Mouse (Mus musculus) heart, postnatal 25 days (tissue): ENCODE results near the gene Cebpb. TPM values are rescaled to one million over a fixed set of nuclear protein-coding genes. Genes with fewer than 3 reads are reported as not detected.

ENCODE experiments used
- DNase-seq: peaks from one replicate; pipeline ENCODE4 v3.0.0; 2022; ENCODE audit warnings: low spot score
- intact Hi-C: fragments of 180-260 bp; cut with DNase I; formaldehyde crosslinking; loops from one replicate; pipeline ENCODE4 v1.15.1; 2025
- total RNA-seq, 2 experiments: library from RNA; stranded (reverse); gene quantifications; 2 replicates each; pipeline ENCODE4 v1.2.3; 2021

Cebpb gene
- total RNA-seq, 2 experiments from 2014 or later: 58.0 to 84.2 TPM

DNA sequence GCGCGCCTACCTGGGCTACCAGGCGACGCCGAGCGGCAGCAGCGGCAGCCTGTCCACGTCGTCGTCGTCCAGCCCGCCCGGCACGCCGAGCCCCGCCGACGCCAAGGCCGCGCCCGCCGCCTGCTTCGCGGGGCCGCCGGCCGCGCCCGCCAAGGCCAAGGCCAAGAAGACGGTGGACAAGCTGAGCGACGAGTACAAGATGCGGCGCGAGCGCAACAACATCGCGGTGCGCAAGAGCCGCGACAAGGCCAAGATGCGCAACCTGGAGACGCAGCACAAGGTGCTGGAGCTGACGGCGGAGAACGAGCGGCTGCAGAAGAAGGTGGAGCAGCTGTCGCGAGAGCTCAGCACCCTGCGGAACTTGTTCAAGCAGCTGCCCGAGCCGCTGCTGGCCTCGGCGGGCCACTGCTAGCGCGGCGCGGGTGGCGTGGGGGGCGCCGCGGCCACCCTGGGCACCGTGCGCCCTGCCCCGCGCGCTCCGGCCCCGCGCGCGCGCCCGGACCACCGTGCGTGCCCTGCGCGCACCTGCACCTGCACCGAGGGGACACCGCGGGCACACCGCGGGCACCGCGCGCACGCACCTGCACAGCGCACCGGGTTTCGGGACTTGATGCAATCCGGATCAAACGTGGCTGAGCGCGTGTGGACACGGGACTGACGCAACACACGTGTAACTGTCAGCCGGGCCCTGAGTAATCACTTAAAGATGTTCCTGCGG is 945 bp downstream of the Cebpb start, which contains the start of gene Tmem189:
Gene Tmem189 (minus strand): TSS at position 322 of the 718 bp plus-strand sequence.
- intact Hi-C loops: loop anchor here (5.0 to 10.0 kb wide), 2 partner anchors 78 to 395 kb away; partner anchors contain the start of gene Pard6b
- no peak for DNase-seq

DNA sequence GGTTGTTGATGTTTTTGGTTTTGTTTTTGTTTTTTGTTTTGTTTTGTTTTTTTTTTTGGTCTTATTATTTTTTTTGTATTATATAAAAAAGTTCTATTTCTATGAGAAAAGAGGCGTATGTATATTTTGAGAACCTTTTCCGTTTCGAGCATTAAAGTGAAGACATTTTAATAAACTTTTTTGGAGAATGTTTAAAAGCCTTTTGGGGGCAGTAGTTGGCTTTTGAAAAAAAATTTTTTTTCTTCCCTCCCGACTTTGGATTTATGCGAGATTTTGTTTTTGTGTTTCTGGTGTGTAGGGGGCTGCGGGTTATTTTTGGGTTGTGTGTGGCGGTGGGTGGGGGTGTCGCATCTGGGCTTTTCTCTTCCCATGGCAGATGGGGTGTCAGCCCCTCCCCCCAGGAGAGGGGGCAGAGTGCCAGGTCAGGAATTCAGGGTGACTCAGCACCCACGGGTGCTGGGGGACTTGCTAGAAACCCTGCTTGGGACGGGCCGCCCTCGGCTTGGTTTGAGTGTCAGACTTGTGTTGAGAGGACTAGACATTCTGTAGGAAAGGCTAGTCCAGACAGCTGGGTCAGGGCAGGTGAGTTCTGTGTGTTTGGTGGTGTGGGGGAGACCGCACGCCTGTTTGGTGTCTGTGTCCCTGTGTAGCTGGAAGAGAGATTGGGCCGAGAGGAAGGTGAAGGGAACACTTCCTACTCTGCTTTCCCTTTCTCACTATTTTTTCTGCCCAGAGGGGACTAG is 1.7 kb downstream of the Cebpb start:
- peak; percentile 55 for DNase-seq
- intact Hi-C loops: loop anchor here (5.0 kb wide), 1 partner anchor 77 kb away; no protein-coding TSS in a partner anchor

DNA sequence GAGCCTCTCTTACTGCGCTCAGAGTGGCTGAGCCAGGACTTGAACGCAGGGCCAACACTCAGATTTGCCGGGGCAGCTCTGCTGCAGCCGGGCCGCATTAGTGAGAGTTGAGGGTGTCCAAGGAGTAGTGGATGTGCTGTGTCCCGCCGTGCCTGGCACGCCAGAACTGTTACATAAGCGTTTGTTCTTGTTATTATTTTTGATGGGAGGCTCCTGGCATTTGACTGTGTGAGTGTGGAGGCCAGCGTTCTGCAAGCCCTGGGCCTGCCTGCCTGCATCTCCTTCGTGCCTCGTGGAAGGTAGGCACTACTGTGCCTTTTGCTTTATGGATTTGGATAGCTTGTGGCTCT is 2.2 kb downstream of the Cebpb start:
- intact Hi-C loops: loop anchor here (5.0 kb wide), 1 partner anchor 76 kb away; no protein-coding TSS in a partner anchor
- DNase-seq: peak; percentile 75

DNA sequence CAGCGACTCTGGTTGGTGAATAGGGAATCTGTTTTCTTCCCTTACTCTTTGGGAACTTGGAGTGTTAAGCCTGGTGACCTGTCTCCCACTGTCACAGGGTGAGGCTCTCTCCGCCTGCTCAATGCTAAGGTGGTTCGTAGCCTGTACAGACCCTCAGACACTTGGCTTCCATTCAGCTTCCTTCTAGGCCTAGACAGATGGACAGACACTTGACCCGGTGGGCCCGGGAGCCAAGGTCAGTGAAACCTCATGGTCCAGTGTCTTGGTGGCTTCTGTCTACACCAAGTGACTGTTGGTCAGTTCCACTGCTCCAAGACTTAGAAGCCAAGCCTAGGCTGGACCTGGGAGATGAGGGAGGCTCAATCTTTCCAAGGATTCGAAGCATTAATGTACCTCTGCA is 2.7 kb downstream of the Cebpb start:
- intact Hi-C loops: loop anchor here (5.0 kb wide), 1 partner anchor 76 kb away; no protein-coding TSS in a partner anchor
- no peak for DNase-seq

DNA sequence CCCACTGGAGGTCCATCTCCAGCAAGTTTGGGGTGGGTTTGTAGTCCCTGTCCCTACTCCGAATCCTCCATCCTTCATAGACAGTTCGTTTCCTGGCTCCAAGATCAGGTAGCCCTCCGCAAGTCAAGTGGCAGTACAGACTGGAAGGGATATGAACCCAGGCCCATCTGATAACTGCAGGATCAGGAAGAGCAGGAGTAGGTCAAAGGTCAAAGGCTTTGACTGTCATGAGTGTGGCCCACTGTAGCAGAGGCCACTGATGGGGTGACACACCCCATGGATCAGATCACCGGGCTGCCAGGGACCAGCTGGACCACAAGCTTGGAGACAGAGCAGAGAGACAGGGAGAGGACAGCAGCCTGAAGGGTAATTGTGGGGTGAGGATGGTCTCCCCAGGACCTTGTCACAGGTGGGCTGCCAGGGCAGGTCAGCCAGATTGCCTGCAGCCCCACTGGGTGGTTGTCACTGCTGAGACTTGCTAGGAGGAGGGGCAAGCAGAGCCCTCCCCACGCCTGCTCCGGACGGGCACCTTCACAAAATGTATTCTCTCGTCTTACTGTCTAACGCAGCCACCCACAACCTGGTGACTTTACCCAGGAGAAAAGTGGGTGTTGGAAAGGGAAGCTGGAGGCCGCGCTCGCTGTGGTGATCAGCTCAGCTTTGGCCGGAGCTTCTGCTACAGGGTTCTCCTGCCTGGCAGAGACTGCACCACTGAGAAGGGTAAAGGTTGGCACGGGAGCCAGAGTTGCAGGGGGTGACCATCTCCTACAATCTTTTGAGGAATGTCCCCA is 3.4 kb downstream of the Cebpb start:
- DNase-seq: no peak
- intact Hi-C loops: loop anchor here (5.0 kb wide), 1 partner anchor 75 kb away; no protein-coding TSS in a partner anchor

DNA sequence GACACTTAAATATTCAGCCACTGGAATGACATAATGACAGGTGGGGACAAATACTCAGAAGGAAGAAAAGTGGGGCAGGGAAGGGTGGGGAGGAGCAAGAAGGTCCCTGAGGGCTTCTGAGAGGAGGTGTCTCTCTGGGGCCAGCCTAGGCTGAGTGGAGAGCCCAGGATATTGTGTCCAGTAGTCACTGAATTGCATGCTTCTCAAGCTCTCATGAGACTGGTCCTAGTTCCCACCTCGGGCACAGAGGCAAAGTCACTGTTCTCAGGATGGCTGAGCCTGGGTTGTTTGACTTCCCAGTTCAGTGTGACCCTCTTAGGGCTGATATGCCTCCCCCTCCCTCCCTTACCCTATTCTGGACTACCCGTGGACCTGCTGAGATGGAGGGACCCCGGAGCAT is 4.1 kb downstream of the Cebpb start:
- DNase-seq: no peak
- intact Hi-C loops: loop anchor here (5.0 kb wide), 1 partner anchor 74 kb away; no protein-coding TSS in a partner anchor

DNA sequence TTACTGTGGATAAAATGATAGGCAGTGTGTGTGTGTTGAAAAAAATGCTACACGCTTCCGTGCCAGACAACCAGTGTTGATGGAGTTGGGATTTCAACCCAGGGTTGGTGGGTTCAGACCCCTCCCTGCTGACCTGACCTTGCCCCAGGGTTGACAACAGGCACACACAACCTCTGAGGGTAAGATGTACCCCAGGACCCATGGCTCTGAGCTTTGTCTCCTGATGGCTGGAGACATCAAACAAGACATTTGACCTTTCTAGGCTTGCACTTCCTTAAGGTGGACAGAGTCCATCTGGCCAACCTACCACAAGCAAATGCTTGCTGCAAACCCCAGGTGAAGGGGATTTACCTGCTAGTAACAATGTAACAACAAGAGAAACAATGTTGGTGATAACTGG is 4.8 kb downstream of the Cebpb start:
- no peak for DNase-seq
- intact Hi-C loops: loop anchor here (5.0 kb wide), 1 partner anchor 74 kb away; no protein-coding TSS in a partner anchor

DNA sequence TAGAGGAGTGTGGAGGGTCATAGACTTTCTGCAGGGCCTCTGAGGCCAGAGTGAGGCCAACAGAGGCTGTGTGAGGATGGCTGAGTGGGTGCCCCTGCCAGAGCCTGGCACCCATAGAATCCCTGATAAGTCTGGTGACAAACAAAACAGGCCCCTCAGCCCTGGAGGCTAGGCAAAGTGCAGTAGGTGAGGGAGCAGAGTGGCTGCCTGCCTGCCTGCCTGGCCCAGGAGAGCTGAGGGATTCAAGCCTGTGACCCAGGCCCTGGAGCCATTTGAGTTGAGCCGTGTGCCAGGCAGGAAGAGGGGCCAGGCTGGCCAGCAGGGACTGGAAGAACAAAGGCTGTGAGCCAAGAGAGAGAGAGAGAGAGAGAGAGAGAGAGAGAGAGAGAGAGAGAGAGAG is 5.5 kb downstream of the Cebpb start:
- intact Hi-C loops: loop anchor here (5.0 kb wide), 1 partner anchor 73 kb away; no protein-coding TSS in a partner anchor
- DNase-seq: no peak

DNA sequence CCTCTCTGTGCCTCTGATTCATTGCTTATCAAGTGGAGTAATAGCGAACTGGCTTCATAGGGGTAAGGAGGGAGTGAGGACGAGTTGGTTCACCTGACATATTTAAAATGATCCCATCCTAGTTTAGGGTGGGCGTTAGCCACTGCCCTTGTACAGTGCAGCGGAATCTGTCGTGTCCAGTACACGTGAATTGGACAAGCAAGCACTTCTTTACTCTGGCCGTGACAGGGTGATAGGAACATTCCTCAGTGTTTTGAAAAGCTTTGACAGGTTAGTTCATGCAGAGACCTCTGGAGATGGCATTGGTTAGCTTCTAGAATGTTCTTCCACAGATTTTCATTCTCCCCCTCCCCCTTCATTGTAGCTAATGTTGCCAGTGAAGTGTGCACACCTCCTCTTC is 6.2 kb downstream of the Cebpb start:
- intact Hi-C loops: loop anchor here (5.0 kb wide), 2 partner anchors 62 to 72 kb away; no protein-coding TSS in a partner anchor
- DNase-seq: no peak

DNA sequence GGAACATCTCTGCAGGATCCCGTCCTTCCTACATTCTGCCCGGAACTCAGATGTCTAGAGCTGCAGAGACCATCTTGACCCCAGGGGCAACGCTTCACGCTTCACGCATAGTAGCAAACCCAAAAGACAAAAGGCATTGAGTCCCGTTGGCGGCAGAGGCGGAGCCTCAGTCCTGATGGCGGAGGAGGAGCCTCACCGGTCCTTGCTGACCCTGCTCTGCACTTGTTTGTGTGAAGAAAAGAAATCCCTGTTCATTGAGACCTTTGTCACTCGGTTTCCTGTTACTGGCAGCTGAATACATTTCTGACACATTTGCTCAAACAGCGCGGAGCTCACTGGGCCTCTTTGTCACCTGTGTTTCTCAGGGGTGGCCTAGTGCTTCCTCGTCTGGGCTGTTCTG is 6.8 kb downstream of the Cebpb start:
- intact Hi-C loops: loop anchor here (5.0 kb wide), 1 partner anchor 62 kb away; no protein-coding TSS in a partner anchor
- no peak for DNase-seq

DNA sequence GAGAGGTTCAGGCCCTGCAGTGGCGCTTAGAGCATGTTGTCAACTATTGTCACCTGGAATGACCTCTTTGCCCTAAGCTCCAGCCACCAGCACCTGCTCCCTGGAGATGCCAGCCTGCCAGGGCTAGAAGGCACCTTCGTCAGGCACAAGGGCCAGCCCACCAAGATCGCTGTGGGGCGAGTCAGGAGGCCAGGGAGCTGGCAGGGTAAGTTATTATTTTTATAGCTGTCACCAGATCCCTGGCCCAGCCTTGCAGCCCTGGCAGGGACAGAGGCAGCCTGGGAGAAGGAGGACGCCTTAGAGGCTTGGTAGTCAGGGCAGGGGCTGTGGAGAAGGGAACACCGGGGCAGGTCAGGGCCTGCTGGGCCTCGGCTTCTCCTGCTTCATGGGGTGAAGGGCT is 7.4 kb downstream of the Cebpb start:
- intact Hi-C loops: loop anchor here (5.0 kb wide), 1 partner anchor 61 kb away; no protein-coding TSS in a partner anchor
- peak; percentile 40 for DNase-seq

DNA sequence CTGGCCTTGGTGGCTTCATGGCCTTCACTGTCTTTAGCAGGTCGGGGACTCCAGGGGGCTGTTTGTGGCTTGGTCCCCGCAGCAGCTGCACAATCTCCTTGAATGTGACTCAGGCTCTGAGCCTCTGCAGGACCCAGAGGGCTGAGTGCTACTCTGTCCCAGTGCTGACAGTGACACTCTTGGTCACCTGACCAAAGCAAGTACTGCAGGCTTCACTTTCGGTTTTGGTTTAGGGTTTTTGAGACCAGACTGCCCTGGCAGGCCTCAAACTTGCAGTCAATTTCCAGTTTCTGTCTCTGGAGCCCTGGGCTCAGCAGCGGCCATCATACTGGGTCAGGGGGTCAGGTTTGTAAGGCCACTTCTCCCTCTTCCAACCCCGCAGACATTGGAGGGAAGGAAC is 9.2 kb downstream of the Cebpb start:
- peak; percentile 58 for DNase-seq
- intact Hi-C loops: loop anchor here (5.0 kb wide), 1 partner anchor 59 kb away; no protein-coding TSS in a partner anchor

DNA sequence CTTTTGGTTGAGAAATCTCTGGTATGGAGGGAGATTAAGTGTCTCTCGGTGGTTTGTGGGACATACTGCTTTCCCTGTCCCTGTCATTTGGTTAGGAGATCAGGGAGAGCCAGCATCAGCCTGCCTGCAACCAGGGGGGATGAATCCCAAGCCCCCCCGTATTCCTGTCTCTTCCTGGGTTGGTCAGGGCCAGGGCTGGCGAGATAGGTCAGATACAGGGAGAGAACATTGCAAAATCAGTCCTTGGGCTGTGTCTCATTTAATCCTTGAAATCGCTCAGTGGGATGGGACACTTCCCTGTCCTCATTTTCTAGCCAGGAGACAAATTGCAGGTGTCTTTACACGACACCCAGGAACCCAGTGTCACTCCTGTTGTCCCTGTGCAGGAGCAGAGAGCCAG is 11.3 kb downstream of the Cebpb start:
- intact Hi-C loops: no loop called here
- DNase-seq: no peak

DNA sequence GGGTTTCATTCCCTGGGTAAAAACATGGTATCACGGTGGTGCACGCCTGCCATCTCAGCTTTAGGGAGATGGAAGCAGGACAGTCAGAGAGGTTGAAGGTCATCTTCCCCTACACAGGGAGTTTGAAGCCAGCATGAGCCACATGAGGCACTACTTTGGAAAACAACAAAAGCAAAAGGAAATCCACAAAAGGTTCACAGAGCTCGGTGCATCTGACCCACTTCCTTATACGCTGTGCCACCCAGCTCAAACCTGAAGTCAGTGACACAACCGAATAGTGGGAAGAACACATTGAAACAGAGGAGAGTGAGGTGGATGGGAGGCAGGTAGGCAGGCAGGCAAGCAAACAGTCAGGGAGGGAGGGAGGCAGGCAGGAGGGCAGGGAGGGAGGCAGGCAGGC is 12.8 kb downstream of the Cebpb start:
- intact Hi-C loops: no loop called here
- no peak for DNase-seq

DNA sequence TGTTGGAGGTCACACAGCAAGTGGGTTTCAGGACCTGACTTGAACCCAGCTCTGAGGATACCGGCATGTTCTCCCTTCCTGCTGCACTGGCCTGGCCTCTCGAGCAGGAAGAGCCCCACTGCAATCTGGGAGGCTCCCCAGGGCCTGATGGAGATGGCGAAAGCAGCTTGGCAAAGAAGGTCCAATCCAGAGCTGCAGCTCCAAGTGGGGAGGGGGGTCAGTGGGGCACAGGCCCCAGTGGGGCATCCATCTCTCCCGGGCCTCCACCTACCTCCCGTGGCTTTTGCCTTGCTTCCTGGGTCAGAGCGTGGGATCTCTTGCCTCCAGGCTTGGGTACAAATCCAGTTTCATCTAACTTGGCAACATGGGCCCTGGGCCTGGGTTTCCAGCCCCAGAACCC is 13.4 kb downstream of the Cebpb start:
- intact Hi-C loops: no loop called here
- no peak for DNase-seq

DNA sequence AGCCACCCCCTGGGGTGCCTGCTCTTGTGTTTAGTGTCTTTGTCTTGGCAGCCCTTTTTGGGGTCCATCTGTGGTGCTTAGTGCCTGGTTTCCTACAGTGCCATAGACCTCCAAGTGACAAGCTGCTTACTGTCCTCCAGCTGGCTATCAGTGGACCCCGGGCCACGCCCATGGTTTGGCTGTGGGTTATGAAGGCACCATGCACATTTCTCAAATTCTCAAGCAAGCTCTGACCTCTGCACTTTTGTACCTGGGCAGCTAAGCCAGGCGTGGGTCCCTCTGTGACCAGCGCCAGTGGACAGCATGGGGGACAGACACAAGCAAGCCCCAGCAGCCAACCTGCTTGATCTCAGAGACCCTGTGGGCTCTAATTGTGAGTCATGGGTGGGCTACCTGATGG is 15.7 kb downstream of the Cebpb start:
- intact Hi-C loops: no loop called here
- DNase-seq: no peak

DNA sequence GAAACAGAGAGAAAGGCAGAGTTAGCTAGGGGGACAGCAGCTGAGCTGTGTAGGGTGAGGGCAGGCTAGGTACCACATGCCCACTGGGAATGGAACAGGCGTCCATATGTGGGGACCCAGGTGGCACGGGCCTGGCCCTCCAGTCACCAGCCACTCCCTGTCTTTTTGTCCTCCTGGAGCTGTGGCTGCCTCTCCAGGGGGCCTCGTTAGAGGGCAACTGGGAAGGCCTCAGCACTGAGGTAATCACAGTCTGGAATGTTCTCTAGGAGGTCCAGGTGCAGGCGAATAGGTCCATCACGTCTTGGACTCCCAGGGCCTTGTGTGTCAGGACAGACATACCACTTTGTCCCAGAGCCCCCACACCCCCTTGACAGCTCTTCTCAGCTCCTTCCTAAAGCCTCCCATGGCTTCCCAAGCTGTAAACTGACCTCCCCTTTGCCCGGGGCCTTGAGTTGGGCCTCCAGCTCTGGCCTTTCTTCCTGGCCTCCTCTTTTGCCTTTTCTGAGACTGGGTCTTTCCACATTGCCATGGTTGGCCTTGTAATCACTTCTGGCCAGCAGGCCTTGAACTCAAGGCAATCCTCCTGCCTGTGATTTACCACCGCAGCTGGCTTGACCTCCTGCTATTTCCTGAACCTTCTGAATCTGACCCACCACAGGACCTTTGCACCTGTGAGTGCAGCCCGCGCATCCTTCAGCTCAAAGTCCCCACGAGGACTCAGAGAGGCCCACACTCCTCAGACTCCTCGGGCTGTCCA is 17.6 kb downstream of the Cebpb start:
- DNase-seq: no peak
- intact Hi-C loops: no loop called here

DNA sequence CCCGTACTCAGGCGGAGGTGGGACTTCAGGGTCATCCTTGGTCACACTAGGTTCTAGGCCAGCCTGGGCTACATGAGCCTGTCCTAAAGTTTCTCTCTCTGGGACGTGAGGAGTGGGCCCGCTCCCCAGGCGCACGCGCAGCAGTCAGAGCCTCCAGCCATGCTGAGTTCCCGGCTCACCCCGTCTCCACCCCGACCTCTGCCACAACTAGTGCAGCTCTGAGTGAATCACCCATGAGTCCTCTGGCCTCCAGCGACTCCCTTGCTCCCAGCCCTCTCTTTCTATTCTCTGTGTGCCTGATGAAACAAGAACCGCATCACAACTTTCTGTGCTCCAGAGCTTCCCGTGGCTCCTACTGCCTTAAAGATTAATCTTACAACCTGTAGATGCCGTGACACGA is 19.7 kb downstream of the Cebpb start:
- DNase-seq: no peak
- intact Hi-C loops: no loop called here

DNA sequence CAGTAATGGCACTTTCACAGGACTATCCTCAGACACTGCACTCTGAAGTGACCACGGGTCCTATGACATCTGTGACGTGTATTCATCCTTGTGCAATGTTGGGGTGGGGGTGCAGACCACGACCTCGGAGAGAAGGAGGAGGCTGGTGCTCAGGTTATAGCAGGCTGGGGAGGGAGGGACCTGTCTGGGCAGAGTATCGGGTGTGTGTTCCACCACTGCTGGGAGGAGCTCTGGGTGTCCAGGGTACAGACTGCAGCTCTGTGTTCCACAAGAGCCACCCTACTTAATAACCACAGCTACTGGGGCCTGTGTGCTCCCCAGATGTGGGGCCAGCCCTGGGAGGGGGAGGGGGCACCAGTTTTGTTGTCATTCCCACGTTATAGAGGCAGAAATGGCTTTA is 21.3 kb downstream of the Cebpb start:
- intact Hi-C loops: no loop called here
- no peak for DNase-seq
